Mouse (Mus musculus) limb, embryonic 14.5 days (tissue): Measurements from ENCODE around the gene Myo1c. TPM values are rescaled to one million over a fixed set of nuclear protein-coding genes. Genes with fewer than 3 reads are reported as not detected.

Source experiments
- ATAC-seq: fragments of 200-750 bp; cut with Nextera tagmentation; 2 replicates; pipeline ENCODE4 v1.8.0; 2017; ENCODE audit warnings: low read depth, moderate number of reproducible peaks, moderate TSS enrichment; ENCODE audit not compliant: low FRiP score
- DNase-seq: peaks from one replicate; pipeline ENCODE4 v3.0.0-alpha.2; 2015; ENCODE audit warnings: low spot score
- H3K27ac ChIP-seq: fragments of 300-500 bp; sonication (generic); replicated peaks from 2 replicates; pipeline ENCODE4 v1.5.1; 2014; ENCODE audit warnings: low read depth, mild to moderate bottlenecking, low read length, moderate library complexity, mixed read lengths
- H3K27me3 ChIP-seq: fragments of 300-500 bp; sonication (generic); 2 replicates; pipeline ENCODE4 v1.6.1; 2014; ENCODE audit warnings: low read length, mixed read lengths; ENCODE audit not compliant: control insufficient read depth, insufficient read depth
- H3K36me3 ChIP-seq: fragments of 300-500 bp; sonication (generic); 2 replicates; pipeline ENCODE4 v1.6.1; 2014; ENCODE audit warnings: mild to moderate bottlenecking, low read length, moderate library complexity, mixed read lengths; ENCODE audit not compliant: control insufficient read depth, insufficient read depth
- H3K4me1 ChIP-seq: fragments of 300-500 bp; sonication (generic); 2 replicates; pipeline ENCODE4 v1.6.1; 2014; ENCODE audit warnings: antibody characterized with exemption, low read length, mixed read lengths; ENCODE audit not compliant: control insufficient read depth, insufficient read depth
- H3K4me2 ChIP-seq: fragments of 300-500 bp; sonication (generic); replicated peaks from 2 replicates; pipeline ENCODE4 v1.6.1; 2014; ENCODE audit warnings: low read depth, mild to moderate bottlenecking, low read length, moderate library complexity; ENCODE audit not compliant: severe bottlenecking
- H3K4me3 ChIP-seq: fragments of 300-500 bp; sonication (generic); replicated peaks from 2 replicates; pipeline ENCODE4 v1.5.1; 2014; ENCODE audit warnings: low read length
- H3K9ac ChIP-seq: fragments of 300-500 bp; sonication (generic); 2 replicates; pipeline ENCODE4 v1.6.1; 2014; ENCODE audit warnings: mild to moderate bottlenecking, low read depth, low read length, moderate library complexity; ENCODE audit not compliant: severe bottlenecking
- H3K9me3 ChIP-seq: fragments of 300-500 bp; sonication (generic); 2 replicates; pipeline ENCODE4 v1.6.1; 2016; ENCODE audit warnings: low read length; ENCODE audit not compliant: control insufficient read depth
- POLR2A ChIP-seq: fragments of 200-500 bp; IDR thresholded peaks from 2 replicates; pipeline ENCODE4 v1.8.0; 2012; ENCODE audit warnings: inconsistent platforms, mild to moderate bottlenecking, moderate library complexity, borderline replicate concordance; ENCODE audit not compliant: insufficient read depth, insufficient read length; ENCODE audit errors: extremely low read depth
- WGBS: fragments of 180-500 bp; shearing (Covaris S2); extraction: QIAGEN DNeasy Blood & Tissue Kit; methylation state at CpG from one replicate; pipeline ENCODE4 v1.1.7; 2014; 5-methylcytosine and 5-hydroxymethylcytosine counted together
- polyA plus RNA-seq, 2 experiments: library from polyadenylated mRNA; depleted of rRNA in 1 of 2; stranded (reverse) in 1 of 2; unstranded in 1 of 2; fragments of >200 nt; fragmentation: Nextera tagmentation in 1 of 2; extraction: Ambion mirVana in 1 of 2; gene quantifications; 2 replicates each; pipeline versions ENCODE4 v1.2.1 to v1.2.3; 2012 to 2014

The Myo1c gene
- polyA plus RNA-seq, 2 experiments = 44.3 to 54.2 TPM

DNA sequence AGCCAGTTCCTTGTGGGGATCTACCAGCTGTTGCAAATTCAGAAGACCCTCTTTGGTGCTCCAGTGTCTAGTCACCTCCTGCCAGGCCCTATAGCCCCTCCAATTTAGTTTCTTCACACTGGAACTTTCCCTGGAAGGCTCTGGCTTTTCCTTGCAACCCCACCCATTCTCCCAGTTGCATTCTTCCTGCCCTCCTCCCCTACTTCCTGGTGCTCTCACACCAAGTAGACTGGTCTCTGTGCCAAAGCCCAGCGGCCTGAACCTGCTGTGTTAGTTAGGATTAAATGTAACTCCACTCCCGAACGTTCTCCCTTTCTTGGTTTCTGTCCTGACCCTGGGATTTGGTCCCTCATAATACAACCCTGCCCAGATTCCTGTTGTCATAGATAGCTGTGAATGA is 15.5 kb upstream of the Myo1c start:
- no peak overlapping the region for H3K9ac ChIP-seq
- H3K9me3 ChIP-seq = no peaks in the 10 kb centered on the region
- DNase-seq (no peak), ATAC-seq (no peak)
- H3K27me3 ChIP-seq = no peaks in the 10 kb centered on the region
- no peak for TF ChIP-seq POLR2A
- H3K36me3 ChIP-seq = peaks cover 27% of the 10 kb centered on the region
- no peak overlapping the region for H3K27ac ChIP-seq
- no peak overlapping the region for H3K4me2 ChIP-seq
- peaks cover 9% of the 10 kb centered on the region; the same call in 1 of the 2 replicates for H3K4me1 ChIP-seq
- no peak overlapping the region for H3K4me3 ChIP-seq
- 77% methylated on average over 3 of the region's 3 CpGs for WGBS

- Histone ChIP-seq H3K4me2 (no peak overlapping the region), H3K4me1 (peaks cover 5% of the 10 kb centered on the region; the same call in 1 of the 2 replicates)
Observed at GRCm38 (mm10) chr11:75635315-75635714, 15.0 kb upstream of the Myo1c start.

DNA sequence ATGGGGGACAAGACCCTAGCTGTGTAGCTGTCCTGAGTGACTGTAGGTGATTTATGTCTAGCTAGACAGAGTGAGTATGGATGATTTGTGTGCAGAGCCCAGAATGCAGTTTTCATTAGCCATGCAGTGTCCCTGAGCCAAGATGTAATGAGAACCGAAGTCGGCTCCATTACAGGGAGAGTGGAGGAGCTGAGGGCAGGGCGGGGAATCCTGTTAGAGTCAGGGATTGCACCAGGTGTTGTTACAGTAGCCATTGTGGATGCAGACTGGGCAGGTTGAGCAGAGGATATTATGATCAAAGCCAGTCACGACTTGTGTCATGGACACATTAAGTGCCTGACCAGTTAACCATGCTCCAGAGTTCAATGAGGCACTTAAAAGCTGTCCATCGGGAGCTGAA is 7.0 kb upstream of the Myo1c start:
- H3K9me3 ChIP-seq = no peaks in the 10 kb centered on the region
- no peak for DNase-seq
- TF ChIP-seq POLR2A = no peak
- H3K9ac ChIP-seq = no peak overlapping the region
- WGBS = 72% methylated on average over 5 of the region's 5 CpGs
- H3K27ac ChIP-seq = no peak overlapping the region
- H3K36me3 ChIP-seq = 0 out of 2 replicates have a peak, but pooled peaks cover 9% of the 10 kb centered on the region
- no peak overlapping the region for H3K4me3 ChIP-seq
- H3K4me1 ChIP-seq = no peaks in the 10 kb centered on the region
- H3K4me2 ChIP-seq = no peak overlapping the region
- H3K27me3 ChIP-seq = no peaks in the 10 kb centered on the region
- no peak for ATAC-seq

More at GRCm38 (mm10) chr11:75635315-75635714, 15.0 kb upstream of the Myo1c start:
- H3K9ac ChIP-seq = no peak overlapping the region
- no peak overlapping the region for H3K27ac ChIP-seq
- H3K9me3 ChIP-seq = no peaks in the 10 kb centered on the region
- no peak overlapping the region for H3K4me3 ChIP-seq
- peaks cover 27% of the 10 kb centered on the region for H3K36me3 ChIP-seq
- 62% methylated on average over 11 of the region's 11 CpGs for WGBS
- no peaks in the 10 kb centered on the region for H3K27me3 ChIP-seq
- ATAC-seq (no peak), DNase-seq (no peak)
- TF ChIP-seq POLR2A = no peak

DNA sequence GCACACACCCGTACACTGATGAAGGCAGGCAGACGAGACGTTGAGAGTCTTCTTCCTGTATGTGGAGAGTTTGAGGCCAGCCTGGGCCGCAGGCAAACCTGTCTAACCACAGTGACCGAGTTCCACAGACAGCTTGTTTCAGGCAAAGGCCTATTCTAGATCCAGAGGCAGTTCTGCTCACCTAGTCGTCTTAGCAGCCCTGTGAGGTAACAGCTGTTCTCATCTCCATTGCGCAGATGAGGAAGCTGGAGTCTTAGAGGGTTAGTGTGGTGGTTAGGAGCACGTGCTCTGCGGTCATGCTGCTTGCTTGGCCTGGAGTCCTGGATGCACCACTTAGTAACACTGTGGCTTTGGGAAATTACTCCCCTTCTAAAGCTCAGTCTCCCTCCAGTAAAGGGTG is 5.6 kb upstream of the Myo1c start:
- TF ChIP-seq POLR2A = no peak
- no peaks in the 10 kb centered on the region for H3K4me1 ChIP-seq
- H3K4me2 ChIP-seq = no peak overlapping the region
- DNase-seq = no peak
- no peak for ATAC-seq
- 78% methylated on average over 9 of the region's 9 CpGs for WGBS
- H3K27ac ChIP-seq = no peak overlapping the region
- H3K36me3 ChIP-seq = 0 out of 2 replicates have a peak, but pooled peaks cover 11% of the 10 kb centered on the region
- H3K27me3 ChIP-seq = no peaks in the 10 kb centered on the region
- no peak overlapping the region for H3K9ac ChIP-seq
- no peak overlapping the region for H3K4me3 ChIP-seq
- H3K9me3 ChIP-seq = no peaks in the 10 kb centered on the region

DNA sequence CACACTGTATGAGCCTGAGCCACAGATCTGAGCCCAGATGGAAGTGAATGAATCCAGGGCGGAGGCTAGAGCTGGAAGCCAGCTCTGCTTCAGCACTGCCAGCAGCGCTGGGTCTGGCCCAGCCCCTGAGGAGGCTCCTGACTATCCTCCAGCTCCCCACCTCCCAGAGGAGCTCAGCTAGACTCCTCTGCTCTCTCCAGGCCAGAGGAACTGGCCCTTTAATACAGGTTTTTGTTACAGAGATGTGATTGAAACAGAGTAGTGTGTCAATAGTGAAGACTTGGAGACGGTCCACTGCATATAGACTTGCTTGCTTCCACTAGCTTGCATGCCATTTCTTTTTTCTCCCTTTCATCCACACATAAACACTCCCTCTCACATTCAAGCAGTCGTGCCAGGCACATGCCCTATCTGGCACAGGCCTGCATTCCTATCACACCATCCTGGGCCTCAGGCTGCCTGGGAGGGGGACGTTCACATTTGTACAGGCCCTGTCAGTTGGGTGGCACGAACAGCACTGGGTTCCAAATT is 2.6 kb upstream of the Myo1c start:
- Histone ChIP-seq H3K27me3 (no peaks in the 10 kb centered on the region), H3K4me3 (no peak overlapping the region), H3K27ac (no peak overlapping the region), H3K9ac (no peak overlapping the region; the same call in 1 of the 2 replicates), H3K9me3 (no peaks in the 10 kb centered on the region), H3K4me1 (peaks cover 11% of the 10 kb centered on the region), H3K36me3 (0 out of 2 replicates have a peak, but pooled peaks cover 8% of the 10 kb centered on the region), H3K4me2 (no peak overlapping the region)
- DNase-seq (no peak), ATAC-seq (no peak)
- no peak for TF ChIP-seq POLR2A
- WGBS = 69% methylated on average over 6 of the region's 6 CpGs
